Mouse (Mus musculus): ENCODE measurements at regions not wholly inside any gene's neighbourhood (a gene's known extent, or its start where the extent isn't known, plus 50 kb on each side); places are given as distances from the start of the nearest gene placed in this dataset.

- DNase-seq (ENCODE audit: extremely low spot score, low spot score), result no peak
Measured at GRCm38 (mm10) chr5:107035376-107035775, 71.3 kb downstream of the Cdc7 start.

- no peak for DNase-seq (ENCODE audit: extremely low spot score, low spot score)
Measured at GRCm38 (mm10) chr5:107035782-107036181, 71.7 kb downstream of the Cdc7 start.

DNA sequence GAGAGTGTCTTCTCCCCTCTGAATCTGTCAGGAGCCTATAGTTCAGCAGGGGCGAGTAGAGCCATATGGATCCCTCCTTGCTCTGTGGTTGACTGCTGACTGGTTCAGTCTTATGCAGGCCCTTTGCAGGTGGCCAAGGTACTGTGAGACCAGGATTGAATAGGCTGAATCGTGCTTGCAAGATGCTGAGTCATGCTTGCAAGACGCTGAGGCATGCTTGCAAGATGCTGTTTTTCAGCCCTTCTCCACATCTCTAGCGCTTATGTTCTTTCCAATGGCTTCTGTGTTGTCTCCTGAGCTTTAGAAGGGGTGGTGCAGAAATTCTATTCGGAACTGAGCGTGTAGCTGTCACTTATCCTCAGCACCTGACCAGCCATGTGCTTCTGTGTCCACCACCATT lies 72.4 kb downstream of the Cdc7 start:
- no peak for DNase-seq (ENCODE audit: extremely low spot score, low spot score)

GRCm38 (mm10) chr5:107037087-107037486 lies 73.0 kb downstream of the Cdc7 start:
- DNase-seq (ENCODE audit: extremely low spot score, low spot score), result no peak

DNA sequence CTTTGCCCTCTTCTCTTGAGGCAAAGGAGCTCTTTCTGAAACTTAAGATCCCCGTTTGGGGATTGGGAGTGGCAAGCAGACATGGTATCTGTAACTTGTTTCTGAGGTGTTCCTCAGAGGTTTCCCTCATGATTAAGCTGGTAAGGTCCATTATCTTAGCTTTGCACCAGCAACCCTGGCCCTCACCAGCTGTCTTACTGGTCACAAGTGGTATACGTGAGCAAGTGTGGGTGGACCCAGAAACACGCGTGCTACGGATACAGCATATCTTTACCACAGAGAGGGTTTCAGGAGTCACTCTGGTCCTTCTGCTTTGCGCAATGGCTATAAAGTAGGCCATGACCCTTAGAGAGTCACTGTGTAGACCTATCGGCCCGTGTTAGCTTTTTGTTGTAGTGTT lies 75.2 kb downstream of the Cdc7 start:
- DNase-seq (ENCODE audit: extremely low spot score, low spot score), result no peak

GRCm38 (mm10) chr5:107039956-107040355 lies 75.8 kb downstream of the Cdc7 start:
- no peak for DNase-seq (ENCODE audit: extremely low spot score, low spot score)

DNA sequence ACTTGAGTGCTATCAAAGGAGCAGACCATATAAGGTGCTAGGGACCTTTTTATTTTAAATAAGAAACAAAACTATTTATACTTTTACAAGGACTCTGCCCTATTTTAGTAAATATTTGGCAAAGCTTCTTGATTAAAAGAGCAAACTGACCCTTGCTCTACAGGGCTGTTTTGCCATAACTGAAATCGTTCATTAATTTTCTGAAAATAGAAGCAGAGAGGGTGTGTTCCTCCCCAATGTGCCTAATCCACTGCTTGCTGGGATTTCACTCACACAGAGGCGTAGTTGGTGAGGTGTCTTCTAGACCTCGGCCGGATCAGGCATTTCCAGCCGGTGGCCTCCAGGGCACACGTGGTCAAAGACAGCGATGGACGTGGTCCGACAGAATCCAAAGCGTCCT lies 76.4 kb downstream of the Cdc7 start:
- DNase-seq (ENCODE audit: extremely low spot score, low spot score), result no peak

GRCm38 (mm10) chr5:107045163-107045562 lies 81.0 kb downstream of the Cdc7 start:
- DNase-seq (ENCODE audit: extremely low spot score, low spot score), result no peak

DNA sequence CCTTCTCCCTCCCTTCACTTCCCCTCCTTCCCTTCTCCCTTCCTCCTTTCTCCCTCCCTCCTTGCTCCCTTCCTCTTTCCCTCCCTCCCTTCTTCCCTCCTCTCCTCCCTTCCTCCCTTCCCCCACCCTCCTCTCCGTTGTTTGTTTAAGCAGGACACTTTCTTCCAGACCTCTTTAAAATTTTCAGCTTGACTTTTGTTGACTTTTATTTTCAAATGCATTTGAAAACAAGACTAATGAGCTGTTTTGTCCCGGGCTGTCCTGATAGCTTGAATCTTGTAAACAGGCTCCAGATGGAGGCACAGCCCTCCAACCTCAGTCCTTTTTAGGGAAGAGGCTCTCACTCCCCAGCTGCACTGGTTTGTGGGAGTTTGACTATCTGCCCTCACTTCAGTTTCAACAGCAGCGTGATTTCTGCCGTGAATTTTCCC lies 82.4 kb downstream of the Cdc7 start:
- DNase-seq (ENCODE audit: extremely low spot score, low spot score), result no peak

- DNase-seq (ENCODE audit: extremely low spot score, low spot score), result no peak
Measured at GRCm38 (mm10) chr5:107048607-107049006, 84.5 kb downstream of the Cdc7 start.

DNA sequence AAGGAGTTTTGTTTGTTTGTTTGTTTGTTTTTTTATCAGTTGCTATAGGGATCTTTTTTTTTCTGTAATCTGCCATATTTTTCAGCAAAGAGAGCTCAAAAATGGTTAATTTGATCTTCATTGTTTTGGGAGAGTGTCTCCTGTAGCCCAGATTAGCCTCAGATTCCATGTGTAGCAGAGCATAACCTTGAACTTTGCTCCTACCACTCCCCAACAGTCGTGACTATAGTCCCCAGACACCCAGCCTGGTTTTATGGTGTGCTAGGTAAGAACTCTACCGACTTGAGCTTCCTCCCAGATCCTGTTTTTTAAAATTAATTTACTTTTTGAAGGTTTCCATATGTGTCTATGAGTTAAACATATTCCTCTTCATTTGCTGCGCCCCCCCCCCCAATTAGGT lies 86.0 kb downstream of the Cdc7 start:
- DNase-seq (ENCODE audit: extremely low spot score, low spot score), result no peak

GRCm38 (mm10) chr5:107051868-107052267 lies 87.7 kb downstream of the Cdc7 start:
- DNase-seq (ENCODE audit: extremely low spot score, low spot score), result no peak

GRCm38 (mm10) chr5:107054900-107055452 lies 90.9 kb downstream of the Cdc7 start:
- DNase-seq (ENCODE audit: extremely low spot score, low spot score), result no peak

- DNase-seq (ENCODE audit: extremely low spot score, low spot score), result peak; percentile 42
Measured at GRCm38 (mm10) chr5:107055455-107055854, 91.3 kb downstream of the Cdc7 start.

Measured in neural tube, embryonic 10.5 days (tissue).